Mouse (Mus musculus) embryonic facial prominence, embryonic 11.5 days (tissue): ENCODE measurements around the gene Fgfr2. TPM values are rescaled to one million over a fixed set of nuclear protein-coding genes. Genes with fewer than 3 reads are reported as not detected.

Experiments
- ATAC-seq: fragments of 200-750 bp; cut with Nextera tagmentation; replicated peaks from 2 replicates; pipeline ENCODE4 v1.8.0; 2017; ENCODE audit warnings: low read depth; ENCODE audit not compliant: insufficient number of reproducible peaks, low FRiP score, low TSS enrichment
- DNase-seq: peaks from one replicate; pipeline ENCODE4 v3.0.0-alpha.2; 2015; ENCODE audit warnings: low spot score
- H3K27ac ChIP-seq: fragments of 300-500 bp; sonication (generic); replicated peaks from 2 replicates; pipeline ENCODE4 v1.5.1; 2014; ENCODE audit warnings: mild to moderate bottlenecking, low read depth, low read length, control low read depth
- H3K27me3 ChIP-seq: fragments of 300-500 bp; sonication (generic); 2 replicates; pipeline ENCODE4 v1.6.1; 2014; ENCODE audit warnings: mild to moderate bottlenecking, low read length, moderate library complexity, mixed read lengths; ENCODE audit not compliant: control insufficient read depth, insufficient read depth
- H3K36me3 ChIP-seq: fragments of 300-500 bp; sonication (generic); replicated peaks from 2 replicates; pipeline ENCODE4 v1.6.1; 2014; ENCODE audit warnings: low read depth, mild to moderate bottlenecking, low read length, moderate library complexity, mixed read lengths; ENCODE audit not compliant: control insufficient read depth, insufficient read depth
- H3K4me1 ChIP-seq: fragments of 300-500 bp; sonication (generic); 2 replicates; pipeline ENCODE4 v1.6.1; 2014; ENCODE audit warnings: low read length, mixed read lengths; ENCODE audit not compliant: control insufficient read depth, insufficient read depth
- H3K4me2 ChIP-seq: fragments of 300-500 bp; sonication (generic); 2 replicates; pipeline ENCODE4 v1.6.1; 2014; ENCODE audit warnings: low read depth, mild to moderate bottlenecking, control low read depth, low read length, moderate library complexity
- H3K4me3 ChIP-seq: fragments of 300-500 bp; sonication (generic); 2 replicates; pipeline ENCODE4 v1.5.1; 2014; ENCODE audit warnings: low read depth, low read length, control low read depth
- H3K9ac ChIP-seq: fragments of 300-500 bp; sonication (generic); replicated peaks from 2 replicates; pipeline ENCODE4 v1.6.1; 2014; ENCODE audit warnings: mild to moderate bottlenecking, control low read depth, low read length
- H3K9me3 ChIP-seq: fragments of 300-500 bp; sonication (generic); replicated peaks from 2 replicates; pipeline ENCODE4 v1.6.1; 2016; ENCODE audit warnings: mild to moderate bottlenecking, low read length, inconsistent platforms, mixed read lengths; ENCODE audit not compliant: control insufficient read depth
- WGBS: fragments of 180-500 bp; shearing (Covaris S2); extraction: QIAGEN DNeasy Blood & Tissue Kit; methylation state at CpG from one replicate; pipeline ENCODE4 v1.1.7; 2014; 5-methylcytosine and 5-hydroxymethylcytosine counted together
- polyA plus RNA-seq: library from polyadenylated mRNA; unstranded; fragments of >200 nt; fragmentation: Nextera tagmentation; extraction: Ambion mirVana; gene quantifications from 2 replicates; pipeline ENCODE4 v1.2.1, GENCODE M21; 2014

Fgfr2 gene
- polyA plus RNA-seq, 1 experiment from 2014 or later, result 75.6 TPM

DNA sequence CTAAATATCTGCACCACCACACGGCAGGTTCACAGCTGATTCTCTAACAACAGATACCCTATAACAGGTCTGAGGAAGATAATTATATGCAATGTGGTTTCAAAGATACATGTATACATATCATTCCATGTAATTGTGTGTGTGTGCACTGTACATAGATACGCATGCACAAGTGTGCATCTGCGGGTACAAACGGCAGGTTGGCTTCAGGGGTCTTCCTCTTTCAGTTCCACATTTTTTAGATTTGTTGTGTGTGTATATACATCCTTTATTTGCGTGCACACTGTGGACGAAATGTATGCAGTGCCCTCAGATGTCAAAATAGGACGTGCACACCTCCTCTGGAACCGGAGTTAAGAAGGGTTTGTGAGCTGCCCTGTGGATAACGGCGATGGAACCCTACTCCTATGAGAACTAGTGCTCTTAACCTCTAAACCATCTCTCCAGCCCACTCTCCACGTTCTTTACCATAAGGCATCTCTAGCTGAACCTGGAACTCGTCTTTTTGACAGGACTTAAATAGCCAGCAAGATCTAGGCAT is 2575.4 kb downstream of the Fgfr2 start:
- no peak overlapping the region for H3K27ac ChIP-seq
- H3K36me3 ChIP-seq, result peaks cover 3% of the 10 kb centered on the region
- WGBS, result 84% methylated on average over 12 of the region's 12 CpGs
- ATAC-seq, result peak; percentile 27; the same call in 1 of the 2 replicates
- no peak overlapping the region; the same call in 1 of the 2 replicates for H3K4me3 ChIP-seq
- no peak overlapping the region for H3K9ac ChIP-seq
- no peak for DNase-seq
- H3K27me3 ChIP-seq, result no peaks in the 10 kb centered on the region
- H3K9me3 ChIP-seq, result no peaks in the 10 kb centered on the region
- no peaks in the 10 kb centered on the region; the same call in 1 of the 2 replicates for H3K4me1 ChIP-seq
- H3K4me2 ChIP-seq, result no peak overlapping the region

DNA sequence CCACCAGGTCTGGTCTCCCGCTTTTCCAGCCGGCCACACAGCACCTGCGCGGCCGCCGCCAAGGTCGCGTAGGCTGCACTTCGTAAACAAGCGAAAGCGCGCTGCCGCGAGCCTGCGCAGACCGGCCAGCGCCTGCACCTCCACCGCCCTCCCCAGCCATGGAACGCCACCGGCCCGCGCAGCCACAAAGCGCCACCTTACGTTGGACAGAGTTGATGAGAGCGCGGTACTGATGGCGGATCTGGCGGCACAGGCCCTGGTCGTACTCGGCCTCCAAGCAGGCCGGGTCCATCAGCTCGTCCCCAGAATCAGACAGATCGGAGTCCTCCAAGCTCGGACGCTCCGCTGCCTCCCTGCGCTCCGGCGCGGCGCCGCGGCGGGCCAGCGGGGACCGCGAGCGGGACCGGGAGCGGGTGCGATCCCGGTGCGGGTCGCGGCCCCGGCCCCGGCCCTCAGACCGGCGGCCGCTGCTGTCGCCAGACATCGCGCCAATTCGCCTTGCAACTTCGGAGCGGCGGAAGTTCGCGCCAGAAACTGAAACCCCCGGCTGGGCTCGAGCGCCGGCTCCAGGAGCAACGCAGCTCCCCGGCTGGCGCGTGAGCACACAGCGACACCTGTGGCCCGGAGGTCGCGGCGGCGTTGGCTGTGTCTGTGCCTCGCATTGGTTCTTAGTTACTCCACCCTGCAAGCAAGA is 2576.2 kb downstream of the Fgfr2 start:
- Histone ChIP-seq H3K4me1 (no peaks in the 10 kb centered on the region; the same call in 1 of the 2 replicates), H3K9ac (peak overlapping the region; percentile 98), H3K36me3 (peaks cover 9% of the 10 kb centered on the region), H3K4me3 (peak overlapping the region; percentile 84), H3K4me2 (peak overlapping the region; percentile 72), H3K27ac (peak overlapping the region; percentile 98), H3K27me3 (no peaks in the 10 kb centered on the region), H3K9me3 (no peaks in the 10 kb centered on the region)
- under 1% methylated on average over 83 of the region's 84 CpGs for WGBS
- DNase-seq (peak; percentile 94), ATAC-seq (peak; percentile 91)

DNA sequence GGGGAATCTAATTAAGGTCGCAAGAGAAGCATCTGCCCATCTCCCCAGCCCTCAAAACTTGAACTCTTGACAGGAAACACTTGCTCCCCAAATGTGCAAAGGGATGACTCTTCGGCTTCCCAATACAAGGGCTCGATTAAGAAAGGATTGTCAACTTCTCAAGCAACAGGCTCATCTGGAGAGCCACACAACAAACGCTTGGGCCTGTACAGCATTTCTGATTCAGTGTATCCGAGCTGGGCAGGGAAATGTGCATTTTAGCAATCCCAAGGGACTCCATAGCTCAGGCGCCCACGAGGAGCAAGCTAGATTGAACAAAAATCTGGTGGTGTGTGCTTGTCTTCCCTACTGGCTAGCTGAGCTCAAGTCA is 2576.7 kb downstream of the Fgfr2 start:
- peaks cover 9% of the 10 kb centered on the region for H3K36me3 ChIP-seq
- peak overlapping the region; percentile 98 for H3K27ac ChIP-seq
- H3K4me1 ChIP-seq, result no peaks in the 10 kb centered on the region; the same call in 1 of the 2 replicates
- no peaks in the 10 kb centered on the region for H3K27me3 ChIP-seq
- H3K4me2 ChIP-seq, result peak overlapping the region; percentile 72
- peak overlapping the region; percentile 84 for H3K4me3 ChIP-seq
- no peaks in the 10 kb centered on the region for H3K9me3 ChIP-seq
- 10% methylated on average over 7 of the region's 7 CpGs for WGBS
- DNase-seq (no peak), ATAC-seq (no peak; the same call in 1 of the 2 replicates)
- H3K9ac ChIP-seq, result peak overlapping the region; percentile 98

DNA sequence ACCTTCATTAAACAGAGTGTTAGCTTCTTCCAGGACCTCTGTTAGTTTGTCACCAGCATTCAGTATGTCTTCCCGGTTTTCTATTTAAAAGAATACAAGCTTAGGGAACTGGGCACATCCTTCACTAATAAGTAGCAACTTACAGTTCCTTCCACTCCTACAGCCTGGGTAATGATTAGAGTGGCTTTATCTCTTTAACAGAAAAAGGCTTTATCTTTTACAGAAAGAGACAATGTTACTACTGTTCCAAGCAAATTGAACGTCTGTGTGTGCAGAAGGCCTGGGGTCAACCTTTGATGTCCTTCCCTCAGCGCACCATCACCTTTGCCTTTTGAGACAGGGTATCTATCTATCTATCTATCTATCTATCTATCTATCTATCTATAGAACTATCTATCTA is 2577.3 kb downstream of the Fgfr2 start:
- H3K4me3 ChIP-seq, result peak overlapping the region; percentile 84
- peak overlapping the region; percentile 72 for H3K4me2 ChIP-seq
- DNase-seq (no peak), ATAC-seq (no peak)
- H3K36me3 ChIP-seq, result peaks cover 12% of the 10 kb centered on the region
- WGBS, result 53% methylated on average over 3 of the region's 3 CpGs
- no peaks in the 10 kb centered on the region; the same call in 1 of the 2 replicates for H3K4me1 ChIP-seq
- no peaks in the 10 kb centered on the region for H3K27me3 ChIP-seq
- H3K9ac ChIP-seq, result peak overlapping the region; percentile 98
- H3K27ac ChIP-seq, result no peak overlapping the region
- no peaks in the 10 kb centered on the region for H3K9me3 ChIP-seq

DNA sequence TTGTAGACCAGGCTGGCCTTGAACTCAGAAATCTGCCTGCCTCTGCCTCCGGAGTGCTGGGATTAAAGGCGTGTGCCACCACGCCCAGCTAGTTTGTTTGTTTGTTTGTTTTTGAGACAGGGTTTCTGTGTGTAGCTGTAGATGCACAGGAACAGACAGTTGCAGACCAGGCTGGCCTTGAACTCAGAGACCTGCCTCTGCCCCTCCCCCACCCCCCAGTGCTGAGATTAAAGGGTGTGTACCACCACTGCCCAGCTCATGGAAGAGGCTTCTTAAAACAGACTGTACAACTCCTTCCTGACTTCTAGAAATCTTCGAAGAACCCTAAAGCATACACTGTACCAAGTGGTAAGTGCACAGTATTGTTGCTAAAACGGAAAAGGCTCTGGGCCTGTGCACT is 2577.7 kb downstream of the Fgfr2 start:
- Histone ChIP-seq H3K9ac (no peak overlapping the region), H3K27ac (no peak overlapping the region), H3K4me1 (no peaks in the 10 kb centered on the region; the same call in 1 of the 2 replicates), H3K4me3 (peak overlapping the region; percentile 84; the same call in 1 of the 2 replicates), H3K9me3 (no peaks in the 10 kb centered on the region), H3K36me3 (peaks cover 12% of the 10 kb centered on the region), H3K4me2 (no peak overlapping the region; the same call in 1 of the 2 replicates), H3K27me3 (no peaks in the 10 kb centered on the region)
- WGBS, result 88% methylated on average over 5 of the region's 5 CpGs
- DNase-seq (no peak), ATAC-seq (no peak)

DNA sequence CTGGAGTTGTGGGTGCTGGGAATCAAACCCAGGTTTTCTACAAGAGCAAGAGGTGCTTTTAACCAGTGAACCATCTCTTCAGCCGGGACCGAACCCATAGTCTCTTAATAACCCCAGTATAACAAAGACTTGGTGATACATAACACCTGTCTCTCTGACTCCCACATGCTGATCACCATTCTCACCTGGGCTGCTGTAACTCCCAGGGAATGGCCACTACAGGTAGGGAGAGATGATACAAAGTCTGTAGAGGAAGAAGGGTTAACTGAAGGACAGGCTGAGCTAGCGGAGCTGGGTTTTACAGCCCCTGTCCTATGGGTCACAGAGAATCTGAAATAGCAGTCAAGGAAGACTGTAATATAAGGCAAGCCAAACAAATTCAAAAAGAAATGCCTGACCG is 2580.0 kb downstream of the Fgfr2 start:
- DNase-seq (no peak), ATAC-seq (no peak)
- no peaks in the 10 kb centered on the region; the same call in 1 of the 2 replicates for H3K4me1 ChIP-seq
- H3K4me3 ChIP-seq, result no peak overlapping the region
- WGBS, result 96% methylated on average over 4 of the region's 4 CpGs
- peaks cover 15% of the 10 kb centered on the region for H3K36me3 ChIP-seq
- no peak overlapping the region for H3K4me2 ChIP-seq
- no peaks in the 10 kb centered on the region for H3K9me3 ChIP-seq
- no peak overlapping the region for H3K9ac ChIP-seq
- H3K27me3 ChIP-seq, result no peaks in the 10 kb centered on the region
- H3K27ac ChIP-seq, result no peak overlapping the region

DNA sequence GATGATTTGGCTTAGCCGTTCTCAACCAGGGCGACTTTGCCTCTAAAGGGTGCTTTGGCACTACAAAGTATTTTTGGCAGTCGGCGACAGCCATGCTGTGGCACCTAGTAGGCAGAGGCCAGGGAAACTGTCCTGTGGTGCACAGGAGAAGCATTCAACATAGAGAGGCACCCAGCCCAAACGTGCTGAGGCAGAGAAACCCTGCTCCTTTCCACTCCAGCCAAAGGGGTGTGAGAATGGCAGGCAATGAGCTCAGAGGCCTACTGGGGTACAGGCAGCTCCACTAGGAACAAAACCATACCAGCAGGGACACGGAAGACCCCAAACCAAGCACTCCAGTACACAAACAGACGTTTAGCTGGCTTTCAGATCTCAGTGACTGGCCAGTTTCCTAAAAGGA is 2583.0 kb downstream of the Fgfr2 start:
- Histone ChIP-seq H3K4me2 (no peak overlapping the region), H3K27ac (no peak overlapping the region), H3K4me1 (no peaks in the 10 kb centered on the region), H3K36me3 (peaks cover 15% of the 10 kb centered on the region), H3K9me3 (no peaks in the 10 kb centered on the region), H3K27me3 (no peaks in the 10 kb centered on the region), H3K9ac (no peak overlapping the region), H3K4me3 (no peak overlapping the region)
- DNase-seq, result no peak
- no peak for ATAC-seq
- 92% methylated on average over 7 of the region's 7 CpGs for WGBS

DNA sequence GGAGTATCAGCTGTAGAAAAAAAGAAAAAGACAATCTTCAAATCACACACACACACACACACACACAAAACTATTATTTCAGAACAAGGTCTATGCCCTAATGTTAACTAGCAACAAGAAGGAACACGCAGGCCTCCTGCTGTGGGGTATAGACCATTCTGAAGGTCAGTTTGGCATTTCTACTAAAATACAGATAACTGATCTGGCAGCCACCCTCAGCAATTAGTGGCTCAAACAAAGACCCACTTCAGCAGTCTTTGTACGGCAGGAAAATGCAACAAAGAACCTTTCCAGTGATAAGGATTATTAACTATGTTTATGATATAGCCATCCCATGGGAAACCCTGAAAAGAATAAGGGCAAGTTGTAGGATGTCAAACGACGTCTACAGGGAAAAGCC is 2586.1 kb downstream of the Fgfr2 start:
- no peak for ATAC-seq
- Histone ChIP-seq H3K9me3 (no peaks in the 10 kb centered on the region), H3K36me3 (peaks cover 9% of the 10 kb centered on the region), H3K27ac (no peak overlapping the region), H3K27me3 (no peaks in the 10 kb centered on the region), H3K4me2 (no peak overlapping the region), H3K4me1 (no peaks in the 10 kb centered on the region), H3K4me3 (no peak overlapping the region), H3K9ac (no peak overlapping the region)
- 88% methylated on average over 4 of the region's 4 CpGs for WGBS
- no peak for DNase-seq
